In genomic region chr3:89601060-89601459, GRCm38 (mm10) we compare ENCODE assay signal across 18 mouse cellular contexts.
DNase-seq lines count a peak whose midpoint lies in the region; ATAC-seq and TF ChIP-seq lines count a peak whose summit lies in the region.
"Had no signal": no experiment of that assay in that cellular context is flagged by ENCODE, and none has a peak within 500 bp of the region (broad histone marks: within the 10 kb centered on the region; RNA-seq: fewer than 3 reads in every experiment).

No protein-coding gene starts in this region.

- no peak for DNase-seq in hindbrain, embryonic 10.5 days (ENCODE audit: low spot score)
- no peak for DNase-seq in hindbrain, postnatal 0 days (ENCODE audit: low spot score)
- peak; percentile 73 for DNase-seq in MN1 (ENCODE audit: low spot score)
- no peak for DNase-seq in forebrain, postnatal 0 days
- no peak for DNase-seq in liver, postnatal 0 days
- no peak for DNase-seq in urinary bladder, postnatal 4 days (ENCODE audit: low spot score in 2 of 2)
- DNase-seq: adrenal gland, postnatal 36 days; cerebellum, adult 9-10 months; gastrocnemius, postnatal 36 days; layer of hippocampus, postnatal 36 days; lung, embryonic 14.5 days; lung, postnatal 4 days; spleen, adult 18-20 months had no signal

- H3K27ac ChIP-seq in hindbrain, embryonic 10.5 days = peak overlapping the region; percentile 42; the same call in 1 of the 2 replicates
- no peak overlapping the region for H3K27ac ChIP-seq in hindbrain, postnatal 0 days
- H3K27ac ChIP-seq in forebrain, postnatal 0 days (ENCODE audit: low read depth, low read length) = 0 out of 2 replicates have a peak overlapping the region, but pooled peaks have one; percentile 21
- H3K27ac ChIP-seq in midbrain, embryonic 15.5 days = 0 out of 2 replicates have a peak overlapping the region, but pooled peaks have one; percentile 8
- H3K27ac ChIP-seq in liver, postnatal 0 days (ENCODE audit: low read depth) = no peak overlapping the region
- no peak overlapping the region for H3K27ac ChIP-seq in intestine, embryonic 15.5 days
- H3K27ac ChIP-seq: embryonic facial prominence, embryonic 15.5 days; stomach, embryonic 15.5 days had no signal

- H3K9me3 ChIP-seq in hindbrain, embryonic 10.5 days = peaks cover 9% of the 10 kb centered on the region; the same call in 1 of the 2 replicates
- H3K9me3 ChIP-seq in hindbrain, postnatal 0 days (ENCODE audit: low read length) = no peaks in the 10 kb centered on the region
- no peaks in the 10 kb centered on the region for H3K9me3 ChIP-seq in forebrain, postnatal 0 days (ENCODE audit: low read length)
- no peaks in the 10 kb centered on the region for H3K9me3 ChIP-seq in midbrain, embryonic 15.5 days
- no peaks in the 10 kb centered on the region for H3K9me3 ChIP-seq in liver, postnatal 0 days (ENCODE audit: low read length)
- H3K9me3 ChIP-seq in intestine, embryonic 15.5 days = no peaks in the 10 kb centered on the region
- H3K9me3 ChIP-seq: embryonic facial prominence, embryonic 15.5 days; stomach, embryonic 15.5 days had no signal

- no peak overlapping the region for H3K4me3 ChIP-seq in hindbrain, embryonic 10.5 days
- no peak overlapping the region for H3K4me3 ChIP-seq in hindbrain, postnatal 0 days (ENCODE audit: low read length)
- H3K4me3 ChIP-seq in forebrain, postnatal 0 days (ENCODE audit: low read depth, low read length) = no peak overlapping the region
- H3K4me3 ChIP-seq in midbrain, embryonic 15.5 days = no peak overlapping the region
- H3K4me3 ChIP-seq in liver, postnatal 0 days (ENCODE audit: low read depth, low read length) = no peak overlapping the region
- no peak overlapping the region for H3K4me3 ChIP-seq in intestine, embryonic 15.5 days (replicated peaks)
- H3K4me3 ChIP-seq: embryonic facial prominence, embryonic 15.5 days; stomach, embryonic 15.5 days had no signal

- H3K4me2 ChIP-seq in hindbrain, postnatal 0 days (ENCODE audit: low read depth, low read length) = no peak overlapping the region
- H3K4me2 ChIP-seq in forebrain, postnatal 0 days (ENCODE audit: low read depth) = no peak overlapping the region
- H3K4me2 ChIP-seq in midbrain, embryonic 15.5 days = no peak overlapping the region
- no peak overlapping the region for H3K4me2 ChIP-seq in liver, postnatal 0 days (ENCODE audit: low read depth, low read length)
- no peak overlapping the region for H3K4me2 ChIP-seq in intestine, embryonic 15.5 days (replicated peaks)
- H3K4me2 ChIP-seq: embryonic facial prominence, embryonic 15.5 days; liver, embryonic 11.5 days; lung, embryonic 14.5 days; stomach, embryonic 15.5 days had no signal

- TF ChIP-seq EP300 in liver, postnatal 0 days (IDR thresholded peaks at IDR 0.05; ENCODE audit: low read depth) = no peak

- no peak overlapping the region for H3K9ac ChIP-seq in hindbrain, postnatal 0 days (replicated peaks; ENCODE audit: low read length)
- no peak overlapping the region for H3K9ac ChIP-seq in forebrain, postnatal 0 days
- H3K9ac ChIP-seq in midbrain, embryonic 15.5 days = no peak overlapping the region
- H3K9ac ChIP-seq in liver, postnatal 0 days (replicated peaks) = no peak overlapping the region
- no peak overlapping the region for H3K9ac ChIP-seq in intestine, embryonic 15.5 days
- H3K9ac ChIP-seq: embryonic facial prominence, embryonic 15.5 days; lung, embryonic 14.5 days; stomach, embryonic 15.5 days had no signal

- TF ChIP-seq CTCF in hindbrain, postnatal 0 days (IDR thresholded peaks at IDR 0.05; ENCODE audit: low read depth) = no peak
- no peak for TF ChIP-seq CTCF in forebrain, postnatal 0 days (IDR thresholded peaks at IDR 0.05; ENCODE audit: low read depth)
- no peak for TF ChIP-seq CTCF in liver, postnatal 0 days (IDR thresholded peaks at IDR 0.05; ENCODE audit: low read depth)

- no peaks in the 10 kb centered on the region for H3K27me3 ChIP-seq in hindbrain, embryonic 10.5 days (ENCODE audit: insufficient read depth, poor library complexity, severe bottlenecking)
- no peaks in the 10 kb centered on the region for H3K27me3 ChIP-seq in hindbrain, postnatal 0 days (ENCODE audit: insufficient read depth, low read length)
- no peaks in the 10 kb centered on the region for H3K27me3 ChIP-seq in forebrain, postnatal 0 days (ENCODE audit: insufficient read depth, low read length)
- no peaks in the 10 kb centered on the region for H3K27me3 ChIP-seq in midbrain, embryonic 15.5 days (replicated peaks)
- H3K27me3 ChIP-seq in liver, postnatal 0 days (ENCODE audit: insufficient read depth, low read length) = no peaks in the 10 kb centered on the region
- H3K27me3 ChIP-seq in intestine, embryonic 15.5 days (replicated peaks) = no peaks in the 10 kb centered on the region
- H3K27me3 ChIP-seq: embryonic facial prominence, embryonic 15.5 days; stomach, embryonic 15.5 days had no signal

- ATAC-seq in hindbrain, postnatal 0 days = no peak
- ATAC-seq in forebrain, postnatal 0 days = no peak
- ATAC-seq in midbrain, embryonic 15.5 days (replicated peaks) = no peak
- no peak for ATAC-seq in liver, postnatal 0 days
- ATAC-seq in intestine, embryonic 15.5 days = no peak

- 57% methylated on average over 7 of the region's 7 CpGs for WGBS in hindbrain, embryonic 10.5 days
- 34% methylated on average over 7 of the region's 7 CpGs for WGBS in hindbrain, postnatal 0 days
- WGBS in forebrain, postnatal 0 days = 47% methylated on average over 7 of the region's 7 CpGs
- 42% methylated on average over 7 of the region's 7 CpGs for WGBS in midbrain, embryonic 15.5 days
- 38% methylated on average over 7 of the region's 7 CpGs for WGBS in liver, postnatal 0 days (ENCODE audit: insufficient replicate concordance)
- 31% methylated on average over 7 of the region's 7 CpGs for WGBS in intestine, embryonic 15.5 days

- H3K4me1 ChIP-seq in hindbrain, embryonic 10.5 days (replicated peaks) = peaks cover 23% of the 10 kb centered on the region
- H3K4me1 ChIP-seq in hindbrain, postnatal 0 days (ENCODE audit: insufficient read depth, low read length) = peaks cover 18% of the 10 kb centered on the region
- peaks cover 11% of the 10 kb centered on the region for H3K4me1 ChIP-seq in forebrain, postnatal 0 days (ENCODE audit: insufficient read depth)
- H3K4me1 ChIP-seq in midbrain, embryonic 15.5 days = peaks cover 22% of the 10 kb centered on the region
- no peaks in the 10 kb centered on the region for H3K4me1 ChIP-seq in liver, postnatal 0 days (ENCODE audit: insufficient read depth)
- H3K4me1 ChIP-seq in intestine, embryonic 15.5 days (replicated peaks) = no peaks in the 10 kb centered on the region
- H3K4me1 ChIP-seq: embryonic facial prominence, embryonic 15.5 days; stomach, embryonic 15.5 days had no signal

- H3K36me3 ChIP-seq in hindbrain, embryonic 10.5 days = no peaks in the 10 kb centered on the region
- no peaks in the 10 kb centered on the region for H3K36me3 ChIP-seq in hindbrain, postnatal 0 days (ENCODE audit: insufficient read depth, low read length)
- no peaks in the 10 kb centered on the region for H3K36me3 ChIP-seq in forebrain, postnatal 0 days (ENCODE audit: insufficient read depth)
- H3K36me3 ChIP-seq in midbrain, embryonic 15.5 days (replicated peaks) = no peaks in the 10 kb centered on the region
- H3K36me3 ChIP-seq in liver, postnatal 0 days (replicated peaks; ENCODE audit: insufficient read depth, low read length) = no peaks in the 10 kb centered on the region
- no peaks in the 10 kb centered on the region for H3K36me3 ChIP-seq in intestine, embryonic 15.5 days
- H3K36me3 ChIP-seq: embryonic facial prominence, embryonic 15.5 days; stomach, embryonic 15.5 days had no signal

Comparison
In these comparisons a context has a peak if more than half of its experiments do, and no peak if none do; other contexts are left out.
1. H3K27ac ChIP-seq: peak in hindbrain, embryonic 10.5 days (single experiment), forebrain, postnatal 0 days (single experiment) and midbrain, embryonic 15.5 days (single experiment); none in hindbrain, postnatal 0 days (single experiment), liver, postnatal 0 days (single experiment) and intestine, embryonic 15.5 days (single experiment).